Mouse (Mus musculus) gastrocnemius, adult 2 months (tissue): ENCODE results near the gene Fam219a. TPM values are rescaled to one million over a fixed set of nuclear protein-coding genes. Genes with fewer than 3 reads are reported as not detected.
A peak's percentile ranks its signal among the peaks of the same experiment; 100 is the strongest.

Experiments used
- DNase-seq: peaks from one replicate; pipeline ENCODE4 v3.0.0; 2022
- H3K27ac ChIP-seq: fragments of 200-600 bp; 2 replicates; pipeline ENCODE4 v1.8.1; 2022; ENCODE audit warnings: mild to moderate bottlenecking
- H3K4me3 ChIP-seq: fragments of 200-600 bp; 2 replicates; pipeline ENCODE4 v1.8.1; 2022; ENCODE audit warnings: mild to moderate bottlenecking, moderate library complexity
- CTCF ChIP-seq: fragments of 200-600 bp; IDR thresholded peaks from 2 replicates; pipeline ENCODE4 v1.8.1; 2022; ENCODE audit warnings: antibody characterized with exemption, mild to moderate bottlenecking, moderate library complexity
- intact Hi-C: fragments of 180-260 bp; cut with DNase I; formaldehyde crosslinking; loops from one replicate; pipeline ENCODE4 v1.15.1; 2025
- total RNA-seq, 2 experiments: library from RNA; stranded (reverse); gene quantifications; 2 replicates each; pipeline ENCODE4 v1.2.3; 2021

Fam219a gene
- total RNA-seq, 2 experiments from 2014 or later = 18.0 to 24.3 TPM

- Histone ChIP-seq H3K27ac (no peak overlapping the region), H3K4me3 (no peak overlapping the region)
- DNase-seq = no peak
- TF ChIP-seq CTCF = no peak
- intact Hi-C loops = no loop called here
Observed at GRCm38 (mm10) chr4:41518349-41518748, 51.0 kb downstream of the Fam219a start.

- intact Hi-C loops = no loop called here
- TF ChIP-seq CTCF = no peak
- H3K27ac ChIP-seq = no peak within 1 kb of the TSS
- no peak for DNase-seq
- no peak within 1 kb of the TSS for H3K4me3 ChIP-seq
Observed at GRCm38 (mm10) chr4:41517233-41517632, 52.1 kb downstream of the Fam219a start, which contains the start of gene 1110017D15Rik. 1110017D15Rik (minus strand) TSS chr4:41517333.

- Histone ChIP-seq H3K4me3 (no peak overlapping the region), H3K27ac (no peak overlapping the region)
- no peak for DNase-seq
- no peak for TF ChIP-seq CTCF
- intact Hi-C loops = no loop called here
Observed at GRCm38 (mm10) chr4:41513714-41514113, 55.6 kb downstream of the Fam219a start.

- TF ChIP-seq CTCF = no peak
- intact Hi-C loops = no loop called here
- Histone ChIP-seq H3K4me3 (no peak overlapping the region), H3K27ac (no peak overlapping the region)
- no peak for DNase-seq
Observed at GRCm38 (mm10) chr4:41513309-41513708, 56.0 kb downstream of the Fam219a start.

- intact Hi-C loops = no loop called here
- H3K27ac ChIP-seq = no peak overlapping the region
- no peak for DNase-seq
- H3K4me3 ChIP-seq = no peak overlapping the region
- TF ChIP-seq CTCF = no peak
Observed at GRCm38 (mm10) chr4:41507998-41508397, 61.3 kb downstream of the Fam219a start.

- Histone ChIP-seq H3K27ac (peak overlapping the region; percentile 76), H3K4me3 (peak overlapping the region; percentile 70)
- TF ChIP-seq CTCF = no peak
- intact Hi-C loops = no loop called here
- peak; percentile 17 for DNase-seq
Observed at GRCm38 (mm10) chr4:41507326-41507924, 61.9 kb downstream of the Fam219a start.

GRCm38 (mm10) chr4:41506906-41507305, 62.4 kb downstream of the Fam219a start:
- TF ChIP-seq CTCF = peak; percentile 37
- peak; percentile 93 for DNase-seq
- peak overlapping the region; percentile 70 for H3K4me3 ChIP-seq
- intact Hi-C loops = no loop called here
- H3K27ac ChIP-seq = peak overlapping the region; percentile 76

GRCm38 (mm10) chr4:41506156-41506555, 63.2 kb downstream of the Fam219a start:
- TF ChIP-seq CTCF = peak; percentile 77
- intact Hi-C loops = no loop called here
- DNase-seq = peak; percentile 78
- peak overlapping the region; percentile 70 for H3K4me3 ChIP-seq
- H3K27ac ChIP-seq = peak overlapping the region; percentile 76

GRCm38 (mm10) chr4:41505131-41505551, 64.2 kb downstream of the Fam219a start:
- intact Hi-C loops = loop anchor here (1.0 kb wide), 1 partner anchor 36 kb away; no protein-coding TSS in a partner anchor
- TF ChIP-seq CTCF = peak; percentile 53
- DNase-seq = peak; percentile 54
- H3K4me3 ChIP-seq = no peak overlapping the region
- no peak overlapping the region for H3K27ac ChIP-seq

- H3K27ac ChIP-seq = no peak overlapping the region
- H3K4me3 ChIP-seq = no peak overlapping the region
- intact Hi-C loops = no loop called here
- DNase-seq = peak; percentile 6
- peak; percentile 43 for TF ChIP-seq CTCF
Observed at GRCm38 (mm10) chr4:41504325-41504724, 65.0 kb downstream of the Fam219a start.

- DNase-seq = peak; percentile 100
- TF ChIP-seq CTCF = no peak
- intact Hi-C loops = loop anchor here (2.0 kb wide), 1 partner anchor 22 kb away; no protein-coding TSS in a partner anchor
- Histone ChIP-seq H3K27ac (peak within 1 kb of the TSS; percentile 99), H3K4me3 (peak within 1 kb of the TSS; percentile 87)
Observed at GRCm38 (mm10) chr4:41502986-41503412, 66.3 kb downstream of the Fam219a start, which contains the start of gene AI464131. AI464131 (minus strand) TSS chr4:41503076.

- intact Hi-C loops = loop anchor here (2.0 kb wide), 1 partner anchor 22 kb away; no protein-coding TSS in a partner anchor
- Histone ChIP-seq H3K27ac (peak overlapping the region; percentile 99), H3K4me3 (peak overlapping the region; percentile 87)
- TF ChIP-seq CTCF = no peak
- DNase-seq = peak; percentile 82
Observed at GRCm38 (mm10) chr4:41502171-41502940, 67.0 kb downstream of the Fam219a start.

GRCm38 (mm10) chr4:41500787-41501186, 68.6 kb downstream of the Fam219a start:
- DNase-seq = peak; percentile 71
- no peak for TF ChIP-seq CTCF
- intact Hi-C loops = no loop called here
- peak overlapping the region; percentile 99 for H3K27ac ChIP-seq
- H3K4me3 ChIP-seq = peak overlapping the region; percentile 87
